Mouse (Mus musculus): ENCODE measurements at regions not wholly inside any gene's neighbourhood (a gene's known extent, or its start where the extent isn't known, plus 50 kb on each side); places are given as distances from the start of the nearest gene placed in this dataset.

GRCm38 (mm10) chr10:111783496-111783895 is 189.0 kb upstream of the Krr1 start:
- DNase-seq (ENCODE audit: low spot score): no peak

GRCm38 (mm10) chr10:111784065-111784853 is 188.2 kb upstream of the Krr1 start:
- no peak for DNase-seq (ENCODE audit: low spot score)

GRCm38 (mm10) chr10:111787175-111787574 is 185.3 kb upstream of the Krr1 start:
- no peak for DNase-seq (ENCODE audit: low spot score)

- no peak for DNase-seq (ENCODE audit: low spot score)
Observed at GRCm38 (mm10) chr10:111789264-111789663, 183.2 kb upstream of the Krr1 start.

GRCm38 (mm10) chr10:111790911-111791310 is 181.6 kb upstream of the Krr1 start:
- DNase-seq (ENCODE audit: low spot score): no peak

- DNase-seq (ENCODE audit: low spot score): no peak
Observed at GRCm38 (mm10) chr10:111795056-111795455, 177.4 kb upstream of the Krr1 start.

- no peak for DNase-seq (ENCODE audit: low spot score)
Observed at GRCm38 (mm10) chr10:111795756-111796155, 176.7 kb upstream of the Krr1 start.

GRCm38 (mm10) chr10:111798851-111799281 is 173.6 kb upstream of the Krr1 start:
- DNase-seq (ENCODE audit: low spot score): no peak

GRCm38 (mm10) chr10:111799850-111800589 is 172.4 kb upstream of the Krr1 start:
- no peak for DNase-seq (ENCODE audit: low spot score)

GRCm38 (mm10) chr10:111800590-111800935 is 171.9 kb upstream of the Krr1 start:
- DNase-seq (ENCODE audit: low spot score): no peak

GRCm38 (mm10) chr10:111801021-111801793 is 171.3 kb upstream of the Krr1 start:
- no peak for DNase-seq (ENCODE audit: low spot score)

- DNase-seq (ENCODE audit: low spot score): peak; percentile 16
Observed at GRCm38 (mm10) chr10:111801794-111802359, 170.6 kb upstream of the Krr1 start.

GRCm38 (mm10) chr10:111806333-111806732 is 166.1 kb upstream of the Krr1 start:
- no peak for DNase-seq (ENCODE audit: low spot score)

- DNase-seq (ENCODE audit: low spot score): no peak
Observed at GRCm38 (mm10) chr10:111806916-111807315, 165.5 kb upstream of the Krr1 start.

- DNase-seq (ENCODE audit: low spot score): no peak
Observed at GRCm38 (mm10) chr10:111813736-111814135, 158.7 kb upstream of the Krr1 start.

- DNase-seq (ENCODE audit: low spot score): no peak
Observed at GRCm38 (mm10) chr10:111814648-111815047, 157.8 kb upstream of the Krr1 start.

- no peak for DNase-seq (ENCODE audit: low spot score)
Observed at GRCm38 (mm10) chr10:111815160-111815559, 157.3 kb upstream of the Krr1 start.

- no peak for DNase-seq (ENCODE audit: low spot score)
Observed at GRCm38 (mm10) chr10:111815821-111816599, 156.5 kb upstream of the Krr1 start.

GRCm38 (mm10) chr10:111819755-111820451 is 152.6 kb upstream of the Krr1 start:
- DNase-seq (ENCODE audit: low spot score): no peak

- no peak for DNase-seq (ENCODE audit: low spot score)
Observed at GRCm38 (mm10) chr10:111824820-111825219, 147.6 kb upstream of the Krr1 start.

All from testis, postnatal 14 days (tissue).